Mouse (Mus musculus) spleen, adult 2 months (tissue): ENCODE measurements around the gene Tbl3. TPM values are rescaled to one million over a fixed set of nuclear protein-coding genes. Genes with fewer than 3 reads are reported as not detected.

Experiments used
- DNase-seq, 2 experiments: peaks; one replicate each; pipeline versions ENCODE4 v3.0.0 to v3.0.0-alpha.2; 2012 to 2021; ENCODE audit warnings: low spot score in 2 of 2, low read depth in 1 of 2
- H3K27ac ChIP-seq: fragments of 200-500 bp; 2 replicates; pipeline ENCODE4 v1.5.1; 2012; ENCODE audit warnings: low read length, inconsistent platforms; ENCODE audit not compliant: insufficient read depth
- H3K27me3 ChIP-seq: fragments of 200-500 bp; 2 replicates; pipeline ENCODE4 v1.6.1; 2012; ENCODE audit warnings: mild to moderate bottlenecking, moderate library complexity, low read length, inconsistent platforms; ENCODE audit not compliant: control insufficient read depth, insufficient read depth
- H3K36me3 ChIP-seq: fragments of 200-500 bp; 2 replicates; pipeline ENCODE4 v1.6.1; 2012; ENCODE audit warnings: mild to moderate bottlenecking, low read length, inconsistent platforms; ENCODE audit not compliant: control insufficient read depth, insufficient read depth
- H3K4me1 ChIP-seq: fragments of 200-500 bp; 2 replicates; pipeline ENCODE4 v1.6.1; 2011; ENCODE audit warnings: inconsistent platforms; ENCODE audit not compliant: control insufficient read depth, insufficient read depth, insufficient read length
- H3K4me3 ChIP-seq: fragments of 200-500 bp; 2 replicates; pipeline ENCODE4 v1.5.1; 2011; ENCODE audit warnings: mild to moderate bottlenecking, inconsistent platforms; ENCODE audit not compliant: insufficient read depth, insufficient read length; ENCODE audit errors: extremely low read depth
- CTCF ChIP-seq: fragments of 200-500 bp; IDR thresholded peaks from 2 replicates; pipeline ENCODE4 v1.5.1; 2011; ENCODE audit warnings: mild to moderate bottlenecking, inconsistent platforms; ENCODE audit not compliant: insufficient read depth, insufficient read length, insufficient replicate concordance; ENCODE audit errors: extremely low read depth
- POLR2A ChIP-seq: fragments of 200-500 bp; IDR thresholded peaks from 2 replicates; pipeline ENCODE4 v1.6.1; 2011; ENCODE audit warnings: low read depth, low read length, inconsistent platforms
- WGBS: fragments of 180-500 bp; shearing (Covaris S2); methylation state at CpG from one replicate; pipeline ENCODE4 v1.1.7; 2018; 5-methylcytosine and 5-hydroxymethylcytosine counted together
- polyA plus RNA-seq: library from polyadenylated mRNA; depleted of rRNA; stranded (reverse); fragments of >200 nt; gene quantifications from 2 replicates; pipeline ENCODE4 v1.2.3, GENCODE M21; 2012

Gene Tbl3
- polyA plus RNA-seq, 1 experiment: 52.5 TPM

- Histone ChIP-seq H3K36me3 (no peaks in the 10 kb centered on the region), H3K4me3 (no peak overlapping the region)
- WGBS: 92% methylated on average over 6 of the region's 6 CpGs
Observed at GRCm38 (mm10) chr17:24729067-24729466, 21.6 kb upstream of the Tbl3 start.

GRCm38 (mm10) chr17:24728184-24728583 is 20.7 kb upstream of the Tbl3 start:
- Histone ChIP-seq H3K4me1 (peaks cover 5% of the 10 kb centered on the region; the same call in 1 of the 2 replicates), H3K36me3 (no peaks in the 10 kb centered on the region), H3K4me3 (no peak overlapping the region), H3K27me3 (no peaks in the 10 kb centered on the region), H3K27ac (no peak overlapping the region)
- no peak for TF ChIP-seq POLR2A
- TF ChIP-seq CTCF: no peak
- no peak for DNase-seq
- WGBS: 86% methylated on average over 17 of the region's 17 CpGs

More at GRCm38 (mm10) chr17:24729067-24729466, 21.6 kb upstream of the Tbl3 start:
- Histone ChIP-seq H3K27ac (no peak overlapping the region), H3K4me1 (no peaks in the 10 kb centered on the region; the same call in 1 of the 2 replicates), H3K27me3 (no peaks in the 10 kb centered on the region)
- no peak for DNase-seq
- TF ChIP-seq POLR2A (no peak), CTCF (no peak)

GRCm38 (mm10) chr17:24727618-24728017 is 20.2 kb upstream of the Tbl3 start, which contains the start of gene Rpl3l:
Gene Rpl3l (plus strand): TSS chr17:24727820.
- no peak for DNase-seq
- Histone ChIP-seq H3K4me3 (no peak within 1 kb of the TSS), H3K27me3 (no peaks in the 10 kb centered on the region), H3K27ac (no peak within 1 kb of the TSS), H3K36me3 (no peaks in the 10 kb centered on the region), H3K4me1 (peaks cover 7% of the 10 kb centered on the region; the same call in 1 of the 2 replicates)
- 91% methylated on average over 2 of the region's 2 CpGs for WGBS
- TF ChIP-seq POLR2A: no peak
- TF ChIP-seq CTCF: no peak

GRCm38 (mm10) chr17:24725637-24726390 is 18.4 kb upstream of the Tbl3 start:
- Histone ChIP-seq H3K4me1 (peaks cover 7% of the 10 kb centered on the region), H3K4me3 (no peak overlapping the region), H3K27ac (no peak overlapping the region), H3K27me3 (no peaks in the 10 kb centered on the region), H3K36me3 (peaks cover 10% of the 10 kb centered on the region)
- WGBS: 75% methylated on average over 3 of the region's 3 CpGs
- no peak for TF ChIP-seq POLR2A
- TF ChIP-seq CTCF: no peak
- no peak for DNase-seq

- peak within 1 kb of the TSS; percentile 98 for H3K4me3 ChIP-seq
- H3K27me3 ChIP-seq: no peaks in the 10 kb centered on the region
- WGBS: 0% methylated on average over 30 of the region's 30 CpGs
- TF ChIP-seq CTCF: peak; percentile 94
- TF ChIP-seq POLR2A: peak; percentile 93
- H3K27ac ChIP-seq: peak within 1 kb of the TSS; percentile 89
- H3K4me1 ChIP-seq: peaks cover 7% of the 10 kb centered on the region
- H3K36me3 ChIP-seq: peaks cover 12% of the 10 kb centered on the region
- DNase-seq: peak; percentile 82 to 93
Observed at GRCm38 (mm10) chr17:24724184-24724583, 16.7 kb upstream of the Tbl3 start, which contains the start of gene Ndufb10. Gene Ndufb10 (minus strand): TSS chr17:24724478.

GRCm38 (mm10) chr17:24723881-24724180 is 16.4 kb upstream of the Tbl3 start:
- Histone ChIP-seq H3K27ac (peak overlapping the region; percentile 89), H3K36me3 (peaks cover 12% of the 10 kb centered on the region), H3K4me3 (peak overlapping the region; percentile 98), H3K27me3 (no peaks in the 10 kb centered on the region), H3K4me1 (peaks cover 7% of the 10 kb centered on the region)
- TF ChIP-seq CTCF: no peak
- no peak for TF ChIP-seq POLR2A
- DNase-seq: no peak
- WGBS: under 1% methylated on average over 15 of the region's 15 CpGs
